Mouse (Mus musculus): ENCODE data around the gene B4galt1.

GRCm38 (mm10) chr4:40827926-40828325, 25.9 kb downstream of the B4galt1 start:
- TF ChIP-seq CTCF (IDR thresholded peaks at IDR 0.05; ENCODE audit: low read depth, low read length) (no peak), POLR2A (IDR thresholded peaks at IDR 0.05; ENCODE audit: insufficient read depth, low read length) (no peak), EP300 (IDR thresholded peaks at IDR 0.05; ENCODE audit: insufficient read depth, low read depth, low read length) (no peak)

Measured in ES-Bruce4 (cell line).